Mouse (Mus musculus) forebrain, embryonic 16.5 days (tissue): Measurements from ENCODE around the gene Ppp1ca. TPM values are rescaled to one million over a fixed set of nuclear protein-coding genes. Genes with fewer than 3 reads are reported as not detected.

ENCODE experiments used
- ATAC-seq: fragments of 200-750 bp; cut with Nextera tagmentation; 2 replicates; pipeline ENCODE4 v1.8.0; 2017; ENCODE audit warnings: mild to moderate bottlenecking, moderate library complexity
- H3K27ac ChIP-seq: fragments of 300-500 bp; sonication (generic); 2 replicates; pipeline ENCODE4 v1.5.1; 2014; ENCODE audit warnings: low read length, control low read depth
- H3K27me3 ChIP-seq: fragments of 300-500 bp; sonication (generic); replicated peaks from 2 replicates; pipeline ENCODE4 v1.6.1; 2014; ENCODE audit warnings: low read length; ENCODE audit not compliant: control insufficient read depth, insufficient read depth
- H3K36me3 ChIP-seq: fragments of 300-500 bp; sonication (generic); 2 replicates; pipeline ENCODE4 v1.6.1; 2014; ENCODE audit not compliant: control insufficient read depth, insufficient read depth
- H3K4me1 ChIP-seq: fragments of 300-500 bp; sonication (generic); replicated peaks from 2 replicates; pipeline ENCODE4 v1.6.1; 2014; ENCODE audit warnings: low read length; ENCODE audit not compliant: control insufficient read depth, insufficient read depth
- H3K4me2 ChIP-seq: fragments of 300-500 bp; sonication (generic); 2 replicates; pipeline ENCODE4 v1.6.1; 2014; ENCODE audit warnings: mild to moderate bottlenecking, low read length, control low read depth
- H3K4me3 ChIP-seq: fragments of 300-500 bp; sonication (generic); replicated peaks from 2 replicates; pipeline ENCODE4 v1.5.1; 2014; ENCODE audit warnings: mild to moderate bottlenecking, low read length, control low read depth
- H3K9ac ChIP-seq: fragments of 300-500 bp; sonication (generic); replicated peaks from 2 replicates; pipeline ENCODE4 v1.6.1; 2014; ENCODE audit warnings: low read depth, low read length, control low read depth
- H3K9me3 ChIP-seq: fragments of 300-500 bp; sonication (generic); 2 replicates; pipeline ENCODE4 v1.6.1; 2016; ENCODE audit warnings: low read length; ENCODE audit not compliant: control insufficient read depth
- WGBS: fragments of 180-500 bp; shearing (Covaris S2); extraction: QIAGEN DNeasy Blood & Tissue Kit; methylation state at CpG from one replicate; pipeline ENCODE4 v1.1.7; 2014; 5-methylcytosine and 5-hydroxymethylcytosine counted together
- polyA plus RNA-seq: library from polyadenylated mRNA; unstranded; fragments of >200 nt; fragmentation: Nextera tagmentation; extraction: Ambion mirVana; gene quantifications from 2 replicates; pipeline ENCODE4 v1.2.1, GENCODE M21; 2015

Gene Ppp1ca
- polyA plus RNA-seq, 1 experiment from 2014 or later = 551 TPM

GRCm38 (mm10) chr19:4220957-4221743 lies 29.3 kb downstream of the Ppp1ca start:
- WGBS = 44% methylated on average over 14 of the region's 14 CpGs
- no peaks in the 10 kb centered on the region for H3K9me3 ChIP-seq
- no peak overlapping the region for H3K27ac ChIP-seq
- no peaks in the 10 kb centered on the region for H3K36me3 ChIP-seq
- no peak overlapping the region for H3K4me3 ChIP-seq
- no peak overlapping the region for H3K4me2 ChIP-seq
- no peak for ATAC-seq
- peaks cover 15% of the 10 kb centered on the region for H3K4me1 ChIP-seq
- 0 out of 2 replicates have a peak overlapping the region, but pooled peaks have one; percentile 5 for H3K9ac ChIP-seq
- peaks cover 5% of the 10 kb centered on the region for H3K27me3 ChIP-seq

- ATAC-seq = no peak
- 85% methylated on average over 11 of the region's 11 CpGs for WGBS
- H3K9me3 ChIP-seq = no peaks in the 10 kb centered on the region
Observed at GRCm38 (mm10) chr19:4222165-4222564, 30.3 kb downstream of the Ppp1ca start.

GRCm38 (mm10) chr19:4226779-4227178 lies 34.9 kb downstream of the Ppp1ca start:
- Histone ChIP-seq H3K9me3 (no peaks in the 10 kb centered on the region), H3K4me1 (peaks cover 5% of the 10 kb centered on the region), H3K4me3 (no peak overlapping the region), H3K36me3 (no peaks in the 10 kb centered on the region), H3K9ac (no peak overlapping the region), H3K27ac (no peak overlapping the region), H3K27me3 (peaks cover 10% of the 10 kb centered on the region), H3K4me2 (no peak overlapping the region)
- 90% methylated on average over 7 of the region's 7 CpGs for WGBS
- ATAC-seq = no peak

More at GRCm38 (mm10) chr19:4222165-4222564, 30.3 kb downstream of the Ppp1ca start:
- H3K27ac ChIP-seq = no peak overlapping the region
- H3K27me3 ChIP-seq = 0 out of 2 replicates have a peak, but pooled peaks cover 2% of the 10 kb centered on the region
- H3K9ac ChIP-seq = no peak overlapping the region
- H3K4me1 ChIP-seq = peaks cover 15% of the 10 kb centered on the region
- no peaks in the 10 kb centered on the region for H3K36me3 ChIP-seq
- H3K4me2 ChIP-seq = no peak overlapping the region
- no peak overlapping the region for H3K4me3 ChIP-seq

GRCm38 (mm10) chr19:4227446-4227845 lies 35.6 kb downstream of the Ppp1ca start:
- Histone ChIP-seq H3K9ac (no peak overlapping the region), H3K9me3 (no peaks in the 10 kb centered on the region), H3K36me3 (no peaks in the 10 kb centered on the region), H3K4me2 (no peak overlapping the region), H3K27me3 (peaks cover 10% of the 10 kb centered on the region), H3K27ac (no peak overlapping the region), H3K4me1 (peaks cover 9% of the 10 kb centered on the region), H3K4me3 (no peak overlapping the region)
- 66% methylated on average over 5 of the region's 5 CpGs for WGBS
- no peak for ATAC-seq

GRCm38 (mm10) chr19:4227894-4228678 lies 36.2 kb downstream of the Ppp1ca start:
- Histone ChIP-seq H3K27me3 (peaks cover 10% of the 10 kb centered on the region), H3K4me2 (no peak overlapping the region), H3K9ac (no peak overlapping the region; the same call in 1 of the 2 replicates), H3K36me3 (no peaks in the 10 kb centered on the region), H3K4me1 (peaks cover 11% of the 10 kb centered on the region), H3K4me3 (no peak overlapping the region), H3K9me3 (no peaks in the 10 kb centered on the region), H3K27ac (no peak overlapping the region)
- no peak for ATAC-seq
- 18% methylated on average over 8 of the region's 8 CpGs for WGBS

- no peaks in the 10 kb centered on the region for H3K36me3 ChIP-seq
- ATAC-seq = no peak
- peaks cover 10% of the 10 kb centered on the region for H3K27me3 ChIP-seq
- H3K9me3 ChIP-seq = no peaks in the 10 kb centered on the region
- no peak overlapping the region for H3K4me3 ChIP-seq
- no peak overlapping the region for H3K9ac ChIP-seq
- no peak overlapping the region for H3K4me2 ChIP-seq
- no peak overlapping the region for H3K27ac ChIP-seq
- H3K4me1 ChIP-seq = peaks cover 11% of the 10 kb centered on the region
- WGBS = 73% methylated on average over 4 of the region's 4 CpGs
Observed at GRCm38 (mm10) chr19:4228891-4229290, 37.0 kb downstream of the Ppp1ca start.

GRCm38 (mm10) chr19:4229451-4230076 lies 37.7 kb downstream of the Ppp1ca start:
- no peaks in the 10 kb centered on the region for H3K9me3 ChIP-seq
- 50% methylated on average over 9 of the region's 9 CpGs for WGBS
- H3K4me2 ChIP-seq = no peak overlapping the region
- H3K4me3 ChIP-seq = no peak overlapping the region
- peaks cover 10% of the 10 kb centered on the region for H3K27me3 ChIP-seq
- H3K27ac ChIP-seq = no peak overlapping the region
- H3K9ac ChIP-seq = no peak overlapping the region
- H3K4me1 ChIP-seq = peaks cover 11% of the 10 kb centered on the region
- ATAC-seq = no peak
- H3K36me3 ChIP-seq = no peaks in the 10 kb centered on the region

GRCm38 (mm10) chr19:4230415-4230814 lies 38.5 kb downstream of the Ppp1ca start:
- H3K9me3 ChIP-seq = no peaks in the 10 kb centered on the region
- H3K27ac ChIP-seq = no peak overlapping the region
- H3K4me3 ChIP-seq = no peak overlapping the region
- no peaks in the 10 kb centered on the region for H3K36me3 ChIP-seq
- no peak for ATAC-seq
- no peak overlapping the region for H3K9ac ChIP-seq
- H3K4me1 ChIP-seq = peaks cover 11% of the 10 kb centered on the region
- H3K4me2 ChIP-seq = no peak overlapping the region
- H3K27me3 ChIP-seq = peaks cover 10% of the 10 kb centered on the region
- WGBS = 80% methylated on average over 8 of the region's 8 CpGs
